Mouse (Mus musculus): ENCODE data around the gene Cyp4v3. TPM values are rescaled to one million over a fixed set of nuclear protein-coding genes. Genes with fewer than 3 reads are reported as not detected.
A peak's percentile ranks its signal among the peaks of the same experiment; 100 is the strongest.
"Not testable (repeated sequence)": the region's sequence is repeated elsewhere in the genome, so short reads cannot be mapped to it uniquely, and the experiment has no call there.

Gene Cyp4v3
- 1 to 10 TPM; 1.9 to 2.1 TPM for total RNA-seq (2021)

DNA sequence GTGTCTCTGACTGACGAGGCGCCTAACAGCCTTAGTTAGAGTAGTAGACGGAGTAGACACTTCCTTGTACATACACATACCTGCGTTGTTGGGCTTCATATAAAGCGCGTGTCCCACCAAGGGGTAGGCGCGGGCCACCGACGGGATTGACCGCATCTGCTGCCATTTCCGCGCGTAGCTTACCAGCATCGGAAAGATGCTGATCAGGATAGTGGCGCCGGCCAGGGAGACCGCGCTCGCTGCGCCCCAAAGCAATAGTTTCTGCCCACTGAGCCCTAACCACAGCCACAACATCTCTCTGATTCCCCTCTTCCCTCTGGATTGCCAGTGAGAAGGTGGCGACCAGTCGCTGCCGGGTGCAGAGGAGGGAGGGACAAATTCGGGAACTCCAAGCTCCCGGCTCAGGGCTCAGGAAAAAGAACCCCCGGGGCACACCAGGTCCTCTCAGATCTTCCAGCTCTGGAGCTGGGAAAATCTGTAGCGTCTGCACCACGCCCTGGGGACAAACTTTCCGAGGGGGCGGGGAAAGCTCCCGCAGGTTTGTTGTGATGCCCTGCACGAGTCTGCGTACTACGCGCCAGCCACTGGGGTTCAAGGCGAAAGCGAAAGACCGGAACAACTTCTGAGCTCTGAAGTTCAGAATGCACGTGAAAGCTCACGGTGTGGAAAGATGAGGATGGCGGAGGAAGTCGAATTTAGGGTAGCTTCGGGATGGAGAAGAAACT is at the start of gene Cyp4v3:
Cyp4v3 (minus strand) TSS at position 532 of the 725 bp plus-strand sequence.
- intact Hi-C loops (cut with DNase I): no loop called here
- peak; percentile 57 for DNase-seq (ENCODE audit: low spot score)

DNA sequence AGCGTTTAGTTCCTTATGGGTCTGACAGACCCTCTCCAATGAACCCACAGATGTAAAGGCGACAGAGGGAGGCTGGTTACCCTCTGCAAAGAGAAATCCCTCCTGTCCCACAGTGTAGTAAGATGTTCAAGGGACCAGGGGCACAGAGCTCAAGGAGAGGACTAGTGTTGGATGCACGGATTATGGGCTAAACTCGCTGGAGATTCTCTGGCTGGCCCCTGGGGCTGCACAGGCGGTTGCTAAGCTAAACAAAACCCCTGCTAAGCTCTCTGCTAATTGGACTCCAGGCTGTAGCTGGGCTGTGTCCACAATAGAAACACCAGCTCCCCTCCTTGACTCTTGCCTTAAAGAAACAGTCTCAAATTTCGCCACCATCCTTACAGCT is 48.9 kb upstream of the Cyp4v3 start, which contains the start of gene Fam149a:
Fam149a (minus strand) TSS at position 329 of the 385 bp plus-strand sequence.
- intact Hi-C loops (cut with DNase I): no loop called here
- DNase-seq (ENCODE audit: low spot score): no peak

- no peak for DNase-seq (ENCODE audit: low spot score)
- intact Hi-C loops (cut with DNase I): no loop called here
Observed at GRCm38 (mm10) chr8:45381075-45381962, 48.3 kb upstream of the Cyp4v3 start.

GRCm38 (mm10) chr8:45380598-45380997 is 47.6 kb upstream of the Cyp4v3 start:
- DNase-seq (ENCODE audit: low spot score): no peak
- intact Hi-C loops (cut with DNase I): no loop called here

DNA sequence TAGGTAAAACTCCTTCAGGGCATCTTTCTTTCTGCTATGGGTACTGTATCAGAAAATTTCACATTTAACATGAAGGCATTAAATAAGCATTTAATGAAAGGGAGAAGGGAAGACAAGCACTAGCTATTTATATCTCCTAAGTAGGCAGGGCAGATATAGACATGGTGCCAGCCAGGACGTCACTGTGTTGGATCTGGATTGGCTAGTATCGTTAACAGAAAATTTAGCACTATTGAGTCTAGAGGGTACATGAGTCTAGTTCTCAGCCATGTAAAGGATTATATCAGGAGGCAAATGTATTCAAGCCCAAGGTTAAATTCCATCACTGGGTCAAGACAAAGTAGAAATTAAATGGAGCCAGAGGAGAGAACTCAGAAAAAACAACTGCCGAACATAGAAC is 41.1 kb upstream of the Cyp4v3 start:
- DNase-seq (ENCODE audit: low spot score): no peak
- intact Hi-C loops (cut with DNase I): no loop called here

DNA sequence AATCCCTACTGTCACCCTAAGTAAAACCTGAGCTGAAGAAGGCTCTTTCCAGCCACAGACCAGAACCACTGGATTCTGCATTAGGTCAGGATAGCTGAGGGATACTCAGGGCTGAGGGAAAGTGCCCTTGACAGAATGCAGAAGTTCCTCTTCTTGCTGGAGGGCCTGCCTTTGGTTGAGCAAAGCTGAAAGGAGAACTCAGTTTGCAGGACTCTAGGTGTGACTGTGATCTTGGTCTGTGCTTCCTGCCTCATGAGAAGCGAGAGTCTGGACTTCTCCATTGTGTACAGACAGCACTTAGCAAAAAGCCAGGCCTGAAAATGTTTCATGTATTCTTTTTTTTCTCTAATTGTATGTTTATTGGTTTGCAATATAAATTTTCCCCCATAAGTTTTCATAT is 34.1 kb upstream of the Cyp4v3 start:
- intact Hi-C loops (cut with DNase I): no loop called here
- no peak for DNase-seq (ENCODE audit: low spot score)

DNA sequence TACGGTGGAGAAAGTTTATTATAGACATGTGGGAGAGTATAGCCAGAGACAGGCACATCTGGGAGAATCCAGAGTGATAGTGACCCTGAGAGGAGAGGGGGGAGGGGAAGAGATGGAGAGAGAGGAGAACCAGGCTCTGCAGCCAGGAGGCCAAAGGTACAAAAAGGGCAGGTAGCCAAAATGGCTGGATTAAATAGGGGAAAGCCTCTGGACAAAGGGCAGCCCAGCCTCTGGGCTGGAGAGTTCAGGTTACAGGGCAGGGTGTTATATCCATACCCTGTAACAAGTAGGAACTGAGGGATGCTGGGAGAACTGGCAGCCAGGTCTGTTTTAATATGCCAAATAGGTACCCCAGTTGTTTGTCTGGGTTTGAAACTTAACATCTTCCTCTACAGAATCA is 30.2 kb upstream of the Cyp4v3 start:
- intact Hi-C loops (cut with DNase I): no loop called here
- DNase-seq (ENCODE audit: low spot score): no peak

- DNase-seq (ENCODE audit: low spot score): no peak
- intact Hi-C loops (cut with DNase I): no loop called here
Observed at GRCm38 (mm10) chr8:45362323-45362722, 29.3 kb upstream of the Cyp4v3 start.

DNA sequence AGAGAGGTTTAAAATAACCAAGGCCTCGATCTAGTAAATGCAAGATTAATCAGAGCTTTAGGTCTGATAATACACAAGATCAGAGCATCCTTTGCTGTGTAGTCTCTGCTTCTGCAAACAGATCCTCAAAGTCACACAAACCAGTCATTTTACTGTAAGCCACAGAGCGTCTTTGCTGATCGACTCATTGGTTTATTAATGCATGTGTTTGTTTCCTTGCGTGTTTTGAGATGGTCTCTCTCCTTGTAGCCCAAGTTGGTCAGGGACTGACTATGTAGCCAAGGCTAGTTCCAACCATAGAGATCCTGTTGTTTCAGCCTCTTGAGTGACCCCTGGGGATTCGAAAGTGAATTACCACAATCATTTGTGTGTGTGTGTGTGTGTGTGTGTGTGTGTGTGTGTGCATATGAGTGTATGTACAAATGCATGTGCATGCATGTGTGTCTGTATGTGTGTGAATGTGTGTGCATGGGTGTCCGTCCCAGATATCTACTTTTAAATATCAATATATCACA is 26.1 kb upstream of the Cyp4v3 start:
- intact Hi-C loops (cut with DNase I): no loop called here
- DNase-seq (ENCODE audit: low spot score): no peak

DNA sequence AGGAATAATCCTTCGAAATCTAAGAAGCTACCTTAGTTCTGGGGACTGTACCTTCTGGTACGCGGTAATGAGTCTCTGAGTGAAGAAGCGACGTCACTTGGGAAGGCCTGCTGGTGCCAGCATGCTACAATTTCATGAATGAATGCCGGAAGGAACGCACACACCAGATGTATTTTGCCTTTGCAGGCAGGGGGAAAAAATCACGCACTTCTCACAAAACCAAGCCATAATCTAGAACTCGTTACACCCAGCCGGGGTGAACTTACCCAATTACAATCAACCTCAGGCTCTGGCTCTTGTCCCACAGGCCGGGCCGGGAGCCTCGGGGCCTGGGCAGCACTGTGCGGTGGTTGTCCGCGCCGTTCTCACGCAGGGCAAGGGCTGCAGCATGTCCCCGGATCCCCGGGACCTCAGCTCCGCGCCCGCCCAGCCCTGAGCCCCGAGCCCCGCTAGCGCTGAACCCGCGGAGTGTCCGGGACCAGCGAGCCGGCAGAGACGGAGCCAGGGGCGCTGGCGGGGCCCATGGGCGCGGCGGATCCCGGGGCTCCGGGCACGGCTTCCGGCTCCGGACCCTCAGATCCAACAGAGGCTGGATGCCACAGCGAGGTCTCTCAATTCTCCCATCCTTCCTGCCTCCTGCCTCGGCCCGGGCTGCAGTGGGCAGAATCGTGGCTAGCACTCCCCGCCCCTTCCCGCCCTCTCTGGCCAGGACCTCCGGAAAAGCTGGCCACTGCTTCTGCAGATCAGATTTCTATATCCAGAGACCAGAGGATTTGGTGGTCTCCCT is 25.3 kb upstream of the Cyp4v3 start:
- peak; percentile 6 for DNase-seq (ENCODE audit: low spot score)
- intact Hi-C loops (cut with DNase I): no loop called here

DNA sequence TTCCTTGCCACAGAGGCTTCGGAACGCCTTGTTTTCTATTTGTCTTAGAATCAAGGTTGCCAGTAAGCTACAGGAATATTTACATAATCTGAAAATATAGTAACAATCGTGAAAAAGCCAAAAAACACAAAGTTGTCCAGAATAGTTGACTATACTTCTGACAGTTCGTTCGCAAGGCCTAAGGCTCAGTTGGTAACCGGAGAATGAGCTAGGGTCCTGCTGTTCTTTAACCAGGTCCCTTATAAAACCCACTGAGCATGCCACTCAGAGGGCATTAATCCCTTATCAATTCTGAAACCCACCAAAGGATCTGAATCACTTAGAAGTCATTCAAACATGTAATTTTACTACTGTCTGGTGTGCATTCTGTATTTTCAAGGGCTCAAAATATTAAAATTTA is 22.8 kb upstream of the Cyp4v3 start:
- intact Hi-C loops (cut with DNase I): no loop called here
- DNase-seq (ENCODE audit: low spot score): no peak

- intact Hi-C loops (cut with DNase I): no loop called here
- no peak for DNase-seq (ENCODE audit: low spot score)
Observed at GRCm38 (mm10) chr8:45345031-45345430, 12.0 kb upstream of the Cyp4v3 start.

GRCm38 (mm10) chr8:45344298-45344697 is 11.3 kb upstream of the Cyp4v3 start:
- intact Hi-C loops (cut with DNase I): no loop called here
- no peak for DNase-seq (ENCODE audit: low spot score)

DNA sequence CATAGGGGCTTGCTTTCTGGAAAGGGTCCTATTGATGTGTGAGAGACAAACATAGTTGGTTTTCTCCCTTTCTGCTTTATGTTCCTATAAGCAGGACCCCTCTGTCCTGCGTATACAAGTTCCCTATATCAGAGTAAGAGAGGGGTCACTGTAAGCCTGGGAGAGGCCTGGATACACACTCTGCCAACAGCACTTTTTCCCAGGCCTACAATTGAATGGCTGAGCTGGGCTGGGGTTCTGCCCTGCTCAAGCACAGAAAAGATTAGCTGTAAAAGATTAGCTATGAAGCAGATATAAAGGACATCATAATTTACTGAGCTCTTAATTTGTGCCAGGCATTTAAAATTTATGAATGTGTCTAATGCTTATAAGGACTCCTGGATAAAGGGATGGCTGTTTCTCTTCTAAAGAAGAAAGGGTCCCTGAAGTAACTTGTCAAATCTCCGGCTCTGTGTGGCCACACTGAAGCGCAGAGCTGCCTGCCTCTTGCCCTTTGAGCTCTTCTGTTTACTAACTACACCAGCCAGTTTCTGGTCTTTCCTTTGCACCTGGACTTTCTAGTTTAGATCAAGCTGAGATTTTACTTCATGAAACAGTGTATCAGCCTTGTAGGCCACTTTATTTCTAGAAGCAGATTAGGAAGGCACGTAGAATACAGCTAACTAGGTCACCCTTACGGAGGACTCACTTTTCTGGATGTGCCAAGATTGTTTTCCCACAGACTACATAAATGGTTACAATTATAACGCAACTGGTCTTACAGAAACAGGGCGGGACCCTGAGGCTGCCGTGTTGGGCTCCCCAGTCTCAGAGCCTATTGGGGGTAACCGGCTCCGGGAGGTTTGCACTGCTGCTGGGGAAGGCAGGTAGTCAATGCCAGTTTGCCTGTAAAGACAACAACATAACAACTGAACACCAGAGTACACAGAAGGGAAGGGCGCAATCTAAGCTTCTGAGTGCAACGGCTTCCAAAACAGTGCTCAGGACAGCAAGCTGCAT is 8.9 kb upstream of the Cyp4v3 start:
- no peak for DNase-seq (ENCODE audit: low spot score)
- intact Hi-C loops (cut with DNase I): no loop called here

DNA sequence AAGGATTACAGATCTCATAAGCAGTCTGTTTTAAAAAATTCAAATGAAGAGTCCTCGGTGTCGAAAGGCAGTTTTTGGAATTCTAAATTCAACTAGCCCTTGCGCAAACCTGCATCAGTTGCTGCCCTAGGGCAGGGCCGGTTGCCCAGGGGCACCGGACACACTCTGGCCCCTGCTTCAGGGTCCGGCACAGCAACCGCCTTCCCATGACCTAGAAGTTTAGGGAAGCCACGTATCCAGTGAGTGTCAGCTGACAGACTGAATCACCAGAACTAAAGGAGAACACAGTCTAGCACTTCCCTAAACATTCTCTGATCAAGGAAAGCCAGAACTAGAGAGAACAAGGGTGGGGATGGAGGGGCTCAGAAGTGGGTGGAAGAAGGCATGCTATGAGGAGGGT is 477 bp upstream of the Cyp4v3 start:
- DNase-seq (ENCODE audit: low spot score): no peak
- intact Hi-C loops (cut with DNase I): no loop called here

DNA sequence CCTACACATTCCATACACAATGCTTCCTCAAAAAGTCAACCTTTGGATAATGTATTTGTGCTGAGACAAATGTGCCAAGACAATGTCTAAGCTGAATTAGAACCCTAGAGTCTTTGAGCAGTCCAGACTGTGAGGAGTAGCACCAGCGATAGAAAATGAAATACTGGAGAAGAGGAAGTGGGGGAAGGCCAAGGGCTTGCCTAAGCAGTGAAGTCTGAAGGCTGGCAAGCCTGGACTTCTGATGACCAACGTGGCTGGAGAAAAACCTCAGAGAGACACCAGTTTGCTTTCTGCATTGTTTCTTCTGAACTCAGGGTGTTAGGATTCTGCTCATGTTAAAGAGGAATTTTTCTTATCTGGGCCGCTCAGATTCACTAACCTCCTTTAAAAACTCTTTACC is 2.2 kb downstream of the Cyp4v3 start:
- intact Hi-C loops (cut with DNase I): no loop called here
- DNase-seq (ENCODE audit: low spot score): no peak

DNA sequence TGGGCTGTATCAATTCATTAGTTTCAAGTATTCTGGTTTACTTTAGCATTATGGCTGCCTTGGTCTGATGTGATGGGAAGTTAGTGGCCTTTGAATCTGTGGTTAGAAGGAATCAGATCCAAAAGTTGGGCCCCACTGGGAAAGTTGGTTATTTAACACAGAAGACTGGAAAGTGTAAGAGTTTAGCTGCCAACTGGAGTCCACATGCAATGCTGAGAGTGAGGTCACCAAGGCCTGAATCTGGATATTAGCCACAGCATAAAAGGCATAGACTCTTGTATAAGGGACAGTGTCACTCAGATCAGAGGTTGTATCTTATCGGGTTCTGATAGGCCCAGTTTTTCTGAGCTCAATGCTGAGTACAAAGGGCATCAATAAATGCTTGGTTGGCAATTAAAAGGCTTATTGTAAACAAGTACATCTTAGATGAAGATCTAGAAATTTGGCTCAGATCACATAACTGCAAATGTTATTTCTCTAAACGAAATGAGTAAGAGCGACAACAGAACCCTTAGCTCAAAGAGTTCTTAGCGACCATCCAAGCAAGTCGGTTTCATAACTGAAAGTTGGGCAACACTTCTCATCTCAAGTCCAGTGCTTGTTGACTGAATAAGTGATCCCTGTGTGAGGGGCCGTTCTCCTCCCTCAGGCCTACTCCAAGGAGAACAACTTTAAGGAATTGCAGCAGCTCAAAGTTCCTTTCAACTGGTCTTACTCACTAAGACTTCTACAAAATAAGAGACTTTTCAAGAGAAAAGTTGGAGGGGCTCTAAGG is 3.6 kb downstream of the Cyp4v3 start:
- DNase-seq (ENCODE audit: low spot score): no peak
- intact Hi-C loops (cut with DNase I): no loop called here

DNA sequence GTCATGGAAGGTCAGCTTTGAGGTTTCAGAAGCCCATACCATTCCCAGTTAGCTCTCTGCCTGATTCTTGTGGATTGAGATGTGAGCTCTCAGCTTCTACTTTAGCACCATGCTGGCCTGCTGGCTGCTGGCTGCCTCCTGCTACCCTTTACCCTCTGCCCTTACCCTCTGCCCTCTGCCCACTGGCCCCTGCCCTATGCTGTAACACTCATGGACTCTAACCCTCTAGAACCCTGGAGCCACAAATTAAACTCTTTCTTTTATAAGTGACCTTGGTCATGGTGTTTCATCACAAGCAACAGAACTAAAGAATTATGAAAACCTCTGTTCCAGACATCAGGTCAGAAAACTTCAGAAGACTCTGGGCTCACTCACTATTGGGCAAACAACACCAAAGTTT is 5.9 kb downstream of the Cyp4v3 start:
- intact Hi-C loops (cut with DNase I); DNase-seq (ENCODE audit: low spot score): not testable (repeated sequence)
